Mouse (Mus musculus) liver, embryonic 14.5 days (tissue): Measurements from ENCODE around the gene Agxt2.

Source experiments
- CTCF ChIP-seq: IDR thresholded peaks from 2 replicates; pipeline ENCODE4 v1.5.1; 2016; ENCODE audit warnings: antibody characterized with exemption, low read depth, control low read depth
- EP300 ChIP-seq: IDR thresholded peaks from 2 replicates; pipeline ENCODE4 v1.6.1; 2016; ENCODE audit warnings: antibody characterized with exemption, low read depth

DNA sequence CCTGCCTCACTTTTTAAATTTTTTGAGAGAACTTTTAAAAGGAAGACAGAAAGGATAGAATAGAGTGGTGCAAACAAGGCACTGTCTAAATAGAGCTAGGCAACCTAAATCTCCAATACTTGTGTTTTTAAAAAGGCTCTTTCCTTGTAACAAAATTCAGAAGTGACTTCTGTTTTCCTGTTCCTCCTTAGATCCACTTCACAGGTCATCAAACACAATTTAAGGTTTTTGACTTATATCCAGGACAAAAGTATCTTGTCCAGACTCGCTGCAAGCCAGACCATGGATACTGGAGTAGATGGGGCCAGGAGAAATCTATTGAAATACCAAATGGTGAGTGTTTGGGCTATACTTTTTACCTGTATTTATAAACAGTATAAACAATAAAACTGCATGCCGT, 33.3 kb upstream of the Agxt2 start, which contains the start of gene Gm21973:
- no peak for TF ChIP-seq EP300
- no peak for TF ChIP-seq CTCF
